Mouse (Mus musculus) embryonic facial prominence, embryonic 15.5 days (tissue): Measurements from ENCODE around the gene Iqcd. TPM values are rescaled to one million over a fixed set of nuclear protein-coding genes. Genes with fewer than 3 reads are reported as not detected.

ENCODE experiments used
- ATAC-seq: fragments of 200-750 bp; cut with Nextera tagmentation; 2 replicates; pipeline ENCODE4 v1.8.0; 2017; ENCODE audit warnings: low read depth, moderate TSS enrichment; ENCODE audit not compliant: insufficient number of reproducible peaks, low FRiP score, low TSS enrichment
- H3K27ac ChIP-seq: fragments of 300-500 bp; sonication (generic); replicated peaks from 2 replicates; pipeline ENCODE4 v1.5.1; 2015; ENCODE audit warnings: mild to moderate bottlenecking, inconsistent platforms
- H3K27me3 ChIP-seq: fragments of 300-500 bp; sonication (generic); 2 replicates; pipeline ENCODE4 v1.6.1; 2015; ENCODE audit warnings: inconsistent platforms
- H3K36me3 ChIP-seq: fragments of 300-500 bp; sonication (generic); 2 replicates; pipeline ENCODE4 v1.6.1; 2015; ENCODE audit warnings: mild to moderate bottlenecking, inconsistent platforms
- H3K4me1 ChIP-seq: fragments of 300-500 bp; sonication (generic); 2 replicates; pipeline ENCODE4 v1.6.1; 2015; ENCODE audit warnings: inconsistent platforms
- H3K4me2 ChIP-seq: fragments of 300-500 bp; sonication (generic); replicated peaks from 2 replicates; pipeline ENCODE4 v1.6.1; 2015; ENCODE audit warnings: mild to moderate bottlenecking, inconsistent platforms
- H3K4me3 ChIP-seq: fragments of 300-500 bp; sonication (generic); replicated peaks from 2 replicates; pipeline ENCODE4 v1.5.1; 2015; ENCODE audit warnings: mild to moderate bottlenecking, inconsistent platforms
- H3K9ac ChIP-seq: fragments of 300-500 bp; sonication (generic); 2 replicates; pipeline ENCODE4 v1.6.1; 2015; ENCODE audit warnings: inconsistent platforms
- H3K9me3 ChIP-seq: fragments of 300-500 bp; sonication (generic); replicated peaks from 2 replicates; pipeline ENCODE4 v1.6.1; 2016; ENCODE audit warnings: inconsistent platforms
- WGBS: fragments of 180-500 bp; shearing (Covaris S2); methylation state at CpG from one replicate; pipeline ENCODE4 v1.1.7; 2015; 5-methylcytosine and 5-hydroxymethylcytosine counted together
- polyA plus RNA-seq: library from polyadenylated mRNA; unstranded; fragments of >200 nt; fragmentation: Nextera tagmentation; extraction: Ambion mirVana; gene quantifications from 2 replicates; pipeline ENCODE4 v1.2.1, GENCODE M21; 2015

Iqcd gene
- polyA plus RNA-seq, 1 experiment from 2014 or later: 3.2 TPM

DNA sequence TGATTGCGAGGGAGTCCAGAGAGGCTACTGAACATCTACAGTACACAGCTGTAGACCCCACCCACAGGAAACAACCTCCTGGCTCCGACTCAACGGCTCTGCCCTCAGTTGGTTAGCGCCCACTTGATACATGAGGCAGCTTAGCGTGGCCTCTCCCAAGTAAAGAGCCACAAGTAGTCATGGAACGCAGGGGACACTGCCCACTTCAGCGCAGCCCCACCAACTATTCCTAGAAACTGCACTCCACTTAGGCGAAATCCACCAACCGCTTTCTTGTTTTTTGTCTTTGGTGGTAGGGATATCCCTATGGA, 1.2 kb upstream of the Iqcd start:
- Histone ChIP-seq H3K9me3 (no peaks in the 10 kb centered on the region), H3K27me3 (no peaks in the 10 kb centered on the region), H3K27ac (peak overlapping the region; percentile 87), H3K4me1 (peaks cover 30% of the 10 kb centered on the region), H3K4me3 (peak overlapping the region; percentile 92), H3K4me2 (peak overlapping the region; percentile 91), H3K36me3 (peaks cover 25% of the 10 kb centered on the region), H3K9ac (peak overlapping the region; percentile 76)
- no peak for ATAC-seq
- WGBS: 14% methylated on average over 9 of the region's 9 CpGs

GRCm38 (mm10) chr5:120587940-120588568, 762 bp upstream of the Iqcd start:
- H3K4me2 ChIP-seq: peak overlapping the region; percentile 91
- H3K36me3 ChIP-seq: peaks cover 22% of the 10 kb centered on the region
- WGBS: under 1% methylated on average over 29 of the region's 29 CpGs

DNA sequence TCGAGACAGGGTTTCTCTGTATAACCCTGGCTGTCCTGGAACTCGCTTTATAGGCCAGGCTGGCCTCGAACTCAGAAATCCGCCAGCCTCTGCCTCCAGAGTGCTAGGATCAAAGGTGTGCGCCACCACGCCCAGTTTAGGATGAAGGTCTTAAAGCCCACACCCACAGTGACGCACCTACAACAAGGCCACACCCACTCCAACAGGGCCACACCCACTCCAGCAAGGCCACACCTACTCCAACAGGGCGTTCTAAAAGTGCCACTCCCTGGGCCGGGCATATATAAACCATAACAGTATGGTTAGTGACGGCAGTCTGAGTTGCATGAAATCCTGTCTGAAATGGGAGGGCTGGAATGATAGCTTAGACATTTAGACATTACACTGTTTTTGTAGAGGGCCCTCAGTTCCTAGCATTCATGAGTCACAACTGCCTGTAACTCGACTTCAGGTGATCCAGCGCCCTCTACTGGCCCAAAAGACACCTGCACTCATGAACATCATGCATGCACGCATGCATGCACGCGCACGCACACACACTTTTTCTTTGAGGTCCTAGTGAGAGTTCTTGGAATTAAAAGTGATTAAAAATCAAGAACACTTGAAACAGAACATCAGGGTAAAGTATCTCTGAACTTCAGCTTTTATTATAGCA, 1.7 kb downstream of the Iqcd start:
- WGBS: 69% methylated on average over 16 of the region's 16 CpGs
- H3K27me3 ChIP-seq: no peaks in the 10 kb centered on the region

More at GRCm38 (mm10) chr5:120587940-120588568, 762 bp upstream of the Iqcd start:
- ATAC-seq: no peak; the same call in 1 of the 2 replicates
- H3K27me3 ChIP-seq: no peaks in the 10 kb centered on the region
- H3K9me3 ChIP-seq: no peaks in the 10 kb centered on the region
- H3K4me1 ChIP-seq: peaks cover 30% of the 10 kb centered on the region
- H3K27ac ChIP-seq: peak overlapping the region; percentile 87
- peak overlapping the region; percentile 92 for H3K4me3 ChIP-seq
- peak overlapping the region; percentile 76 for H3K9ac ChIP-seq

GRCm38 (mm10) chr5:120592141-120592540, 3.3 kb downstream of the Iqcd start:
- ATAC-seq: no peak
- Histone ChIP-seq H3K9me3 (no peaks in the 10 kb centered on the region), H3K4me1 (peaks cover 13% of the 10 kb centered on the region), H3K27ac (no peak overlapping the region), H3K4me2 (no peak overlapping the region), H3K36me3 (no peaks in the 10 kb centered on the region), H3K9ac (no peak overlapping the region), H3K4me3 (no peak overlapping the region), H3K27me3 (no peaks in the 10 kb centered on the region)
- WGBS: 62% methylated on average over 7 of the region's 7 CpGs

More for the DNA sequence above, 1.7 kb downstream of the Iqcd start:
- no peak overlapping the region for H3K4me3 ChIP-seq
- no peak overlapping the region for H3K9ac ChIP-seq
- ATAC-seq: no peak
- no peaks in the 10 kb centered on the region for H3K9me3 ChIP-seq
- H3K4me2 ChIP-seq: no peak overlapping the region
- no peak overlapping the region for H3K27ac ChIP-seq
- no peaks in the 10 kb centered on the region for H3K36me3 ChIP-seq
- peaks cover 25% of the 10 kb centered on the region for H3K4me1 ChIP-seq

DNA sequence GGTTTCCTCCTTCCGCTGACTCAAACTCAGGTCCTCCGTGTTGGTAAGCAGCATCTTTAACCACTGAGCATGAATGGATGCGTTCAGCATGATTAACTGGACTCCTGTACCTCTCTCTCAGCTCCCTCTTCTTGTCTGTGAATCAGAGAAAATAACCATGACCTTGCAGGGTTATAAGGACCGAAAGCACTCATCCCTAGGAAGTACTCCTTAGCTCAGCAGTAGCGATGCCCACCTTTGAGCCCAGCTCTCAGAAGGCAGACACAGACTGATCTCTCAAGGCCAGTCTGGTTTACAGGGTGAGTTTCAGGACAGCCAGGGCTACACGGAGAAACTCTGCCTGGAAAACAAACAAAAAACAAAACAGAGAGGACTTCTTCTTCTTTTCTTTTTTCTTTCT, 5.7 kb downstream of the Iqcd start:
- no peaks in the 10 kb centered on the region for H3K9me3 ChIP-seq
- H3K27ac ChIP-seq: no peak overlapping the region
- no peaks in the 10 kb centered on the region for H3K4me1 ChIP-seq
- no peaks in the 10 kb centered on the region for H3K27me3 ChIP-seq
- H3K9ac ChIP-seq: no peak overlapping the region
- no peak overlapping the region for H3K4me2 ChIP-seq
- no peaks in the 10 kb centered on the region for H3K36me3 ChIP-seq
- WGBS: 79% methylated on average over 6 of the region's 6 CpGs
- H3K4me3 ChIP-seq: no peak overlapping the region
- no peak for ATAC-seq

DNA sequence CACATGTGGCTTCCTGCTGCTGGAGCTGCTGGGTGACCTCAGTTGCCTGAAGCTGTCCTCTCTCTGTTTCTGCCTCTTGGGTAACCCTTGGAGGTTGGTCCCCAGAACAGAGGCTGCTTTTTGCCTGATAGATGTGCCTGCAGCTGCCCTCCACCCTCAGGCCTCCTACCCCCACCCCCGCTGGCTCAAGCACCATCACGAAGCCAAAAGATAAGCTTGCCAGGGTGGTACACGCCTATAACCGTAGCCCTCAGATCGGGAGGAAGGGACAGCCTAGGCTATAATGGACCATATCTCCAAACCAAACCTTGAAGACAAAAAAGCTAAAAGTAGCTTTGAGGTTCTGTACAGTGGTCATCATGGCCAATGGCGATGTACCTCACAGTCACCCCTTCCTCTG, 10.8 kb downstream of the Iqcd start:
- Histone ChIP-seq H3K4me1 (no peaks in the 10 kb centered on the region), H3K27me3 (no peaks in the 10 kb centered on the region), H3K27ac (no peak overlapping the region), H3K4me2 (no peak overlapping the region), H3K36me3 (no peaks in the 10 kb centered on the region), H3K4me3 (no peak overlapping the region), H3K9ac (no peak overlapping the region), H3K9me3 (no peaks in the 10 kb centered on the region)
- no peak for ATAC-seq
- WGBS: 90% methylated on average over 6 of the region's 6 CpGs

GRCm38 (mm10) chr5:120600946-120601668, 12.3 kb downstream of the Iqcd start:
- ATAC-seq: no peak
- H3K27me3 ChIP-seq: no peaks in the 10 kb centered on the region
- 53% methylated on average over 11 of the region's 11 CpGs for WGBS
- H3K4me1 ChIP-seq: peaks cover 5% of the 10 kb centered on the region
- H3K27ac ChIP-seq: no peak overlapping the region
- H3K9ac ChIP-seq: no peak overlapping the region
- no peak overlapping the region for H3K4me2 ChIP-seq
- no peaks in the 10 kb centered on the region for H3K9me3 ChIP-seq
- no peak overlapping the region for H3K4me3 ChIP-seq
- no peaks in the 10 kb centered on the region for H3K36me3 ChIP-seq

DNA sequence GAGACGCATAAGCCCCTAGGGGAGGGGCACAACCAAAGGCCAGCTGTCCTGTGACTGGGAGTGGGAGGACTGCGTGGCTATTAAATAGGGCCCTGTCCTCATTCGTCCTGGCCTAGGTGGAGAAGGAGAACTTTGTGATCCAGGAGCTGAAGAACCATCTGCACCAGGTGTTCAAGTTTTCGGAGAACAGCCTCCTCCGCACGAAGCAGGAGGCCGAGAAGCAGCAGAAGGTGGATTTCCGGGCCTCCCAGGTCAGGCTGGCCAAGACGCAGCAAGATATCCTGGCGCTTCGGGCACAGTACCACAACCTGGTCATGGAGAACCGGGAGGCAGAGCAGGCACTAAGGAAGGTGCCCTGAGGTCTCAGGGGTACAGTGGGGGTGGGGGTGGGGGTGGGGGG, 13.4 kb downstream of the Iqcd start:
- no peaks in the 10 kb centered on the region for H3K36me3 ChIP-seq
- H3K4me1 ChIP-seq: peaks cover 5% of the 10 kb centered on the region
- ATAC-seq: no peak
- no peak overlapping the region for H3K9ac ChIP-seq
- H3K4me2 ChIP-seq: no peak overlapping the region
- H3K4me3 ChIP-seq: no peak overlapping the region
- no peaks in the 10 kb centered on the region for H3K9me3 ChIP-seq
- H3K27me3 ChIP-seq: no peaks in the 10 kb centered on the region
- 87% methylated on average over 12 of the region's 12 CpGs for WGBS
- no peak overlapping the region for H3K27ac ChIP-seq

DNA sequence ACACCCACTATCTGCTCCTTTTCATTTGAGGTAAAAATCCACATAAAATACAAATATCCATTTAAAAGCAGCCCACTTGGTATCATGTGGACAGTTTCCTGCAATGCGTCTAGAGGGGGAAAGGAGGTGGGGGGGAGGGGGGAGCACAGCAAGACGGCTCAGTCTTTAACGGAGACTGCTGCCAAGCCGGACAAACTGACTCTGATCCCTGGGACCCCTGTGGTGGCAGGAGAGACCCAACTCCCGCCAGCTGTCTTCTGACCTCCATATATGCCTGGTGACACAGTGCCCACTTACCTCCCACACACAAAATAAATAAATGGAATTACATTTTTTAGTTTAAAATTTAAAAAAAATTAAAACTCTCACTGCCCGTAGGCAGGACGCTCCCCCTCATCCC, 14.7 kb downstream of the Iqcd start:
- no peaks in the 10 kb centered on the region for H3K27me3 ChIP-seq
- ATAC-seq: no peak
- H3K4me1 ChIP-seq: peaks cover 5% of the 10 kb centered on the region
- no peak overlapping the region for H3K4me3 ChIP-seq
- H3K9ac ChIP-seq: no peak overlapping the region
- no peak overlapping the region for H3K27ac ChIP-seq
- no peaks in the 10 kb centered on the region for H3K9me3 ChIP-seq
- 0 out of 2 replicates have a peak, but pooled peaks cover 4% of the 10 kb centered on the region for H3K36me3 ChIP-seq
- H3K4me2 ChIP-seq: no peak overlapping the region
- WGBS: 66% methylated on average over 7 of the region's 7 CpGs

DNA sequence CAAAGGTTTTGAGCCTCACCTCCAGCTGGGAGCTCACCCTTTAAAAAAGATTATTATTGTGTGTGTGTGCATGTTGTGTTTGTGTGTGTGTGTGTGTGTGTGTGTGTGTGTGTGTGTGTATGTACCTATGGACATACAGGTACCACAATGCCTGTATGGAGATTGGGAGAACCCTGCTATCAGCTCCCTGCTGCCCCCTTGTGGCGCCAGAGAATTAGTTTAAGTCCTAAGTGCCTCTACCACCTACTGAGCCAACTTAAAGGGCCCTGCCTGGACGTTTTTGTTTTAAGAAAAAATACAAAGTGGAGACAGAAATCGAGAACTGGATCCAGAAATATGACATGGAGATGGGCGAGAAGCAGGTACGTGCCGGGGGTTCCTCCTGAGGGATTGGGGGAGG, 16.0 kb downstream of the Iqcd start:
- Histone ChIP-seq H3K4me3 (peak overlapping the region; percentile 39), H3K4me1 (peaks cover 5% of the 10 kb centered on the region), H3K9me3 (no peaks in the 10 kb centered on the region), H3K27ac (no peak overlapping the region; the same call in 1 of the 2 replicates), H3K9ac (no peak overlapping the region), H3K36me3 (peaks cover 10% of the 10 kb centered on the region; the same call in 1 of the 2 replicates), H3K4me2 (peak overlapping the region; percentile 71), H3K27me3 (no peaks in the 10 kb centered on the region)
- ATAC-seq: 0 out of 2 replicates have a peak, but pooled peaks have one; percentile 22
- WGBS: 5% methylated on average over 6 of the region's 6 CpGs

DNA sequence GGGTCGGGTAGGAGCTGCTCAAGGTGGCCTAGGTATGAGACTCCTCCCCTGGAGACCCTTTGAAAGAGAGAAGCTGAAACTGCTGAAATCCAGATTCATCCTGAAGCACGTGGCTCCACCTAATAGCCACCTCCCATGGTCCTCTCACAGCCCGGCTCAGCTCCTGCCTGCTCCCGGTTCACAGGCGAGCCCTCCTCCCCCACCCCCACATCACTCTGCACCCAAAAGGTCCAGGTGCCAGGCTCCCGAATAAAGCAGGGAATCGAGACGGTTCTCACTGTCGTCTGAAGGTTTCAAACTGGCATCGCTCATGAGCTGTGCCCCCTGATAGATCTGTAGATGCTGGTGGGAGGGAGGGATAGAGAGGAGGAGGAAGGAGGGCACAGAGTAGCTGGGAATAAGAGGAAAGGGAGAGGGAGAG, 16.4 kb downstream of the Iqcd start:
- Histone ChIP-seq H3K4me1 (peaks cover 5% of the 10 kb centered on the region), H3K27me3 (no peaks in the 10 kb centered on the region), H3K9ac (peak overlapping the region; percentile 23; the same call in 1 of the 2 replicates), H3K9me3 (no peaks in the 10 kb centered on the region), H3K36me3 (peaks cover 10% of the 10 kb centered on the region; the same call in 1 of the 2 replicates), H3K4me3 (peak overlapping the region; percentile 39), H3K27ac (no peak overlapping the region; the same call in 1 of the 2 replicates), H3K4me2 (peak overlapping the region; percentile 71)
- peak; percentile 8; the same call in 1 of the 2 replicates for ATAC-seq
- 3% methylated on average over 10 of the region's 10 CpGs for WGBS
